Mouse (Mus musculus) spleen, postnatal 10 days (tissue): ENCODE data around the gene Epsti1.

ENCODE experiments used
- DNase-seq, 2 experiments: peaks; one replicate each; pipeline ENCODE4 v3.0.0; 2021 to 2022; ENCODE audit warnings: low spot score in 2 of 2

Gene Epsti1

GRCm38 (mm10) chr14:78015540-78016321, 111.7 kb downstream of the Epsti1 start:
- DNase-seq = no peak

- DNase-seq = no peak
Observed at GRCm38 (mm10) chr14:78016398-78016797, 112.4 kb downstream of the Epsti1 start.

GRCm38 (mm10) chr14:78019935-78020334, 115.9 kb downstream of the Epsti1 start:
- no peak for DNase-seq

- no peak for DNase-seq
Observed at GRCm38 (mm10) chr14:78038876-78039275, 134.8 kb downstream of the Epsti1 start.

- no peak for DNase-seq
Observed at GRCm38 (mm10) chr14:78040643-78041042, 136.6 kb downstream of the Epsti1 start.

GRCm38 (mm10) chr14:78041886-78042526, 138.0 kb downstream of the Epsti1 start:
- no peak for DNase-seq

GRCm38 (mm10) chr14:78043079-78043478, 139.0 kb downstream of the Epsti1 start:
- no peak for DNase-seq

GRCm38 (mm10) chr14:78048258-78048657, 144.2 kb downstream of the Epsti1 start:
- DNase-seq = no peak

- DNase-seq = no peak
Observed at GRCm38 (mm10) chr14:78048674-78049073, 144.6 kb downstream of the Epsti1 start.
